Mouse (Mus musculus): ENCODE measurements around the gene Clec16a. TPM values are rescaled to one million over a fixed set of nuclear protein-coding genes. Genes with fewer than 3 reads are reported as not detected.

The Clec16a gene
- total RNA-seq, 2 experiments from 2014 or later: 64.0 to 67.3 TPM

GRCm38 (mm10) chr16:10715632-10716031 lies 170.5 kb downstream of the Clec16a start:
- no peak for DNase-seq (ENCODE audit: low spot score)

GRCm38 (mm10) chr16:10716696-10717095 lies 171.6 kb downstream of the Clec16a start:
- no peak for DNase-seq (ENCODE audit: low spot score)

- DNase-seq (ENCODE audit: low spot score): no peak
These were observed 174.8 kb downstream of the Clec16a start for GRCm38 (mm10) chr16:10719971-10720370.

- no peak for DNase-seq (ENCODE audit: low spot score)
These were observed 177.9 kb downstream of the Clec16a start for GRCm38 (mm10) chr16:10722882-10723544.

GRCm38 (mm10) chr16:10723816-10724647 lies 178.9 kb downstream of the Clec16a start:
- DNase-seq (ENCODE audit: low spot score): no peak

- no peak for DNase-seq (ENCODE audit: low spot score)
These were observed 180.0 kb downstream of the Clec16a start for GRCm38 (mm10) chr16:10725156-10725555.

- no peak for DNase-seq (ENCODE audit: low spot score)
These were observed 182.5 kb downstream of the Clec16a start for GRCm38 (mm10) chr16:10727630-10728029.

GRCm38 (mm10) chr16:10728886-10729285 lies 183.7 kb downstream of the Clec16a start:
- no peak for DNase-seq (ENCODE audit: low spot score)

GRCm38 (mm10) chr16:10730941-10731340 lies 185.8 kb downstream of the Clec16a start:
- DNase-seq (ENCODE audit: low spot score): no peak

GRCm38 (mm10) chr16:10731785-10732184 lies 186.6 kb downstream of the Clec16a start:
- no peak for DNase-seq (ENCODE audit: low spot score)

GRCm38 (mm10) chr16:10732421-10732820 lies 187.3 kb downstream of the Clec16a start:
- DNase-seq (ENCODE audit: low spot score): no peak

- DNase-seq (ENCODE audit: low spot score): peak; percentile 46
These were observed 190.6 kb downstream of the Clec16a start for GRCm38 (mm10) chr16:10735781-10736180.

- DNase-seq (ENCODE audit: low spot score): no peak
These were observed 191.2 kb downstream of the Clec16a start for GRCm38 (mm10) chr16:10736364-10736763.

GRCm38 (mm10) chr16:10737571-10737970 lies 192.4 kb downstream of the Clec16a start:
- DNase-seq (ENCODE audit: low spot score): peak; percentile 41

- DNase-seq (ENCODE audit: low spot score): peak; percentile 41
These were observed 193.7 kb downstream of the Clec16a start for GRCm38 (mm10) chr16:10738866-10739265.

GRCm38 (mm10) chr16:10739854-10740398 lies 194.8 kb downstream of the Clec16a start:
- DNase-seq (ENCODE audit: low spot score): peak; percentile 48

GRCm38 (mm10) chr16:10741082-10741481 lies 195.9 kb downstream of the Clec16a start:
- DNase-seq (ENCODE audit: low spot score): no peak

- no peak for DNase-seq (ENCODE audit: low spot score)
These were observed 204.1 kb downstream of the Clec16a start for GRCm38 (mm10) chr16:10749226-10749625.

- no peak for DNase-seq (ENCODE audit: low spot score)
These were observed 204.7 kb downstream of the Clec16a start for GRCm38 (mm10) chr16:10749824-10750223.

GRCm38 (mm10) chr16:10754521-10755296 lies 209.6 kb downstream of the Clec16a start:
- DNase-seq (ENCODE audit: low spot score): no peak

GRCm38 (mm10) chr16:10756168-10756567 lies 211.0 kb downstream of the Clec16a start:
- DNase-seq (ENCODE audit: low spot score): no peak

GRCm38 (mm10) chr16:10761182-10761581 lies 216.0 kb downstream of the Clec16a start:
- DNase-seq (ENCODE audit: low spot score): peak; percentile 40

Data from gastrocnemius, adult 18-20 months (tissue).